Mouse (Mus musculus) erythroblast, embryonic 14.5 days (primary cell): Measurements from ENCODE around the gene Dennd5b.

Experiments
- GATA1 ChIP-seq: IDR thresholded peaks from 2 replicates; pipeline ENCODE4 v1.6.1; 2012; ENCODE audit warnings: low read length, inconsistent platforms, mixed read lengths
- TAL1 ChIP-seq: IDR thresholded peaks from 3 replicates; pipeline ENCODE4 v1.6.1; 2012; ENCODE audit warnings: low read length, inconsistent platforms, mixed read lengths

DNA sequence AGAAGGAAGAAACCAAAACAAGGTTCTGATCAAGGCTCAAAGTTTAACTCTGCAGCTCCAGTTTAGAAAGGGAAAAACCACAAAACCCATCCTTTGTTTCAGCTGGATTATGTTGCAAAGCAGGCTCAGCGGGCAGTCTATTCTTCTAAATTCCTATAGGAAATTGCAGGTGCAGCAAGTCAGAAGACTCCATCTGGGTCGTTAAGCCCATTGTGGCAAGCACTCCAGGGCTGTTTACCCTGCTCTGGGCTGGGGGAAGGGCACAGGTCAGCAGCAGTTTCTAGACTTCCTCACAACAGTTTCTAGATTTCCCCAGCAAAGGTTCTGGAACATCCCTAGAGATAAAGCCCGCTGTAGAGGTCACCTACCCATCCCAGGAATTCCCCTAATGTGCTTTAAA is 29.6 kb upstream of the Dennd5b start:
- TF ChIP-seq TAL1 (no peak), GATA1 (no peak)
